Mouse (Mus musculus): ENCODE measurements around the gene Gm340.

Gene Gm340

DNA sequence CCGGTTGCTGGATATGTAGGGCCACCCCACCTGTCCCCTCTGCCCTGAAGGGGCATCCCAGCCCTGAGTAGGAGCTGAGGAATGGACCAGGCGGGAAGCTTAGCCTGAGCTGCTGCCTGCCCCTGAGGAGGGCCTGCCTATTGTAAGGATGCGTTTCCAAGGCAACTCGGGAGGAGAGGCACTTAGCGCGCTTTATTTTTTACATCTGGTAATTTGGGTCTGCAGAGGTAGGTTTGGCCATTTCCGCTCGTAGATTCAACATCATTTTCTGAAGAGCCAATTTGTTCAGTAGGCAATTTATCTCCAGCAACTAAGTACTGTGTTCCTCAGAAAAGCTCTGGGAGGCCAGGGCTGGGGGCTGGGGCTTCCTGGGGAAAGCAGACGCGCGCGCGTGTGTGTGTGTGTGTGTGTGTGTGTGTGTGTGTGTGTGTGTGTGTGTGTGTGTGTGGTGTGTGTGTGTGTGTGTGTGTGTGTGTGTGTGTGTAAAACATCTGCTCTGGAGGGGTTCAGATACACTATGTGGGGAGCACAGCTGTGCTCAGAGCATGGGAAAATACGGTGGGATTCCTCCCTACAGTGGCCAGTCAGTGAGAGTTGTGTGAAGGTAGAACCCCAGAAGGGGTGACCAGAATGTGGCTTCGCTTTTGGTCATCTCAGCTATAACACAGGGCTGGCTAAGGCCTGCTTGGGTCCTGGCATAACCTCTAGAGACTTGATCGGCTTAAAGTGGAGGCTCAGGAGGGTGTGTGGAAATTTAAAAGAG lies 31.3 kb downstream of the Gm340 start:
- no peak for DNase-seq (ENCODE audit: low spot score in 2 of 2)

DNA sequence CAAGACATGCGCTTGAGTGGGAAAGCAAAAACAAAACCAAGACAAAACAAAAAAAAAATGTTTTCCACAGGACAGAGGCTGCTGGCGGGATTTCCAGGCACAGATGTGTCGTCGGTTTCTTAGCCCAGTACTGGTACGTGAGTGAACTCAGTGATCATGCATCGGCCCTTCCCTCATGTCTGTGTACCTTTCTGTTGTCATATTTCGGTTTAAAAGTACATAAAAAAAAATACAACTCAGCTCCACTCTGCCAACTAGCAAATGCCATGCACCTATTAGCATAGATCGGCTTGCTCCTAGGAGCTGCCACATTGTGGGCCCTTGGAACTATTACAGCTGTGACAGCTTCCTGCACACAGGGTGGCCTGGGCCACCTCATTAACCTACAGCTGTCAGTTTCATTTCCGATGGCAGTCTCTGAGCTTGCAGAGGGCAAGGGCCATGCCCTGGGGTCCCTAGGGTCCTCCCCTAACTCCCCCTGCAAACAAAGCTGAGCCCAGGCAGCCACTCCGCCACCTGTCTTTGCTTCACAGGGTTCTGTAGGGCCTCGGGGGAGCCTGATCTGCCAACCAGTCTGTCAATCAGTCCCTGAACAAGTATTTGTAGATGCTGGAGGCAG lies 33.5 kb downstream of the Gm340 start:
- DNase-seq (ENCODE audit: low spot score in 2 of 2): no peak

DNA sequence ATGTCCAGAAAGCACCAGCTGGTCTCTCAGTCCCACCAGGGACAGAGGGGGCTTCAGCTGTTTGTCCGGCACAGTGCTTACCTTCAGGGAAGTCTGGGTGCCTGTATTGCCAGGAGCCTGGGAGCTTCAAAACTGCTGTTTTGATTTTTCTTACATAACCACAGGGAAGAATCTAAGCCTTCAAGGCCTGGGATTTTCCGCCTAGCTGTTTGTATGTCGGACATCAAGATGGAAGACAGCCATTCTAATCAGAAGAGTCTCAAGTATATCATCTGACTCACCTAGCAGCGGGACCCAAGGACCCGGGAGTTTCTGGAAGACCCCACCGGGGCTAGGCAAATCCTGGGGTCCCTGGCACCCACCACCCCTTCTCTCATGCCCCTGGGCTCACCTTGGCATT lies 34.1 kb downstream of the Gm340 start:
- no peak for DNase-seq (ENCODE audit: low spot score in 2 of 2)

DNA sequence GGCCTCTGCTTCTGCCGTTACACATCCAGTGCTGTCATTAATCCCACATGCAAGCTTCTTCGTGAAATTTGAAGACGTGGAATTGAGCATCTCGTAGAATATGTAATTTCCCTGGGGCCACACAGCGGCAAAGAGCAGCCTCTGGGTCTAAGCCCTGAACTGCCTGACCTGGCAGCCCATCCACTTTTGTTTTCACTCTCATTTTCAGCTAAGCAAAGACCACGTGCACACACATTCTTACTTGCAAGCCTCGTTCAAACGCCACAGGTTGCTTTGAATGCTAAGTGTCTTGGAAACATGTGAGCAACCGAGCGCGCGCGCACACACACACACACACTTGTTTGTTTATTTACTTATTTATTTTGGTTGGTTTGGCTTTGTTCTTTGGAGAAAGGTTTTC lies 34.9 kb downstream of the Gm340 start:
- no peak for DNase-seq (ENCODE audit: low spot score in 2 of 2)

DNA sequence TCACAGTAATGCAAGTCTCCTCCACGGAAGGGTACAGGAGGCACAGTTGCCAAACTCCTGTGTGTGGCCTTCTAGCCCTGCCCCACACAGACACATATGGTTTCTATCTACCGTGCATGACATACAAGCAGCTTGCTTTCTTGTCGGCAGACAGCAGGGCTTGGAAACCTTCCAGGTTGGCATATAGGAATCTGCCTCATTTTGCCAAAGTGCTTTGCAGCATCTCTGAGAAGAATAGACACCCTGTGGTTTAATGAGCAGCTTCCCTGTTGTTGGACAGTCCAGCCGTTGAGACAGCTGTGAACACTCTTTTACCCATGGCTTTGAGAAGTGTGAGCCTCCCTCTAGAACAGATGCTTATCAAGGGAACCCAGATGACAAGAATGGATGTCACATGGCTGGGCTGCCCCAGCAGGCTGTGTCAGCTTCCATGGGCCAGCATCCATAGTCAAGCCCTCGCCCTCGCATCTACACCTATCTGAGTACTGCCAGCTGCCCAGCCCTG lies 36.0 kb downstream of the Gm340 start:
- no peak for DNase-seq (ENCODE audit: low spot score in 2 of 2)

DNA sequence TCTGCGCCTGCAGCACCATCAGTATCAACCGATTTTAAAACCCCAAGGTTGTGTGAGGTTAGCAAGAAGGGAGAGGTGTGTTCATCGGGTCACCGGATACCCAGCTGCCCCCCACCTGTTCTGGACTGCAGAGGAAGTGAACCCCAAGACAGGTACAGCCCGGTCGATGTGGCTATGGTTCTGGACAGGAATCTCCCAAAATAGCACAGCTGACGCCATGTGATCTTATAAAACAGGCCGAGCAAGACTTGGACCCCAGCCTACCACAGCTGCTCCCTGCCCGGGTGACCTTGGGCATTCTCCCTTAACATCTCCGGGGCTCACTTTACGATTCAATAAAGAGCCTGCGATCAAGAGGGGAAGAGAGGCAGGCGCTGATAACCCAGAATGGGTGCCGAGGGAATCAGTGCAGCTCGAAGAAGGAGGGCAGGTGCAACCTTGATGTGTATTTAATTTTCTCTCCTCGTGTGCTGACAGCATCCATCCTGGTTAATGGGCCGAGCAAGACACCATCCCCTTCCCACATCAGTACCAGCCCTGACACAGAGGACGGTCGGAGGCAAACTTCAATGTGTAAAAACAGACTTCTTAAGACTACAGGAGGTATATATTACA lies 36.7 kb downstream of the Gm340 start:
- no peak for DNase-seq (ENCODE audit: low spot score in 2 of 2)

DNA sequence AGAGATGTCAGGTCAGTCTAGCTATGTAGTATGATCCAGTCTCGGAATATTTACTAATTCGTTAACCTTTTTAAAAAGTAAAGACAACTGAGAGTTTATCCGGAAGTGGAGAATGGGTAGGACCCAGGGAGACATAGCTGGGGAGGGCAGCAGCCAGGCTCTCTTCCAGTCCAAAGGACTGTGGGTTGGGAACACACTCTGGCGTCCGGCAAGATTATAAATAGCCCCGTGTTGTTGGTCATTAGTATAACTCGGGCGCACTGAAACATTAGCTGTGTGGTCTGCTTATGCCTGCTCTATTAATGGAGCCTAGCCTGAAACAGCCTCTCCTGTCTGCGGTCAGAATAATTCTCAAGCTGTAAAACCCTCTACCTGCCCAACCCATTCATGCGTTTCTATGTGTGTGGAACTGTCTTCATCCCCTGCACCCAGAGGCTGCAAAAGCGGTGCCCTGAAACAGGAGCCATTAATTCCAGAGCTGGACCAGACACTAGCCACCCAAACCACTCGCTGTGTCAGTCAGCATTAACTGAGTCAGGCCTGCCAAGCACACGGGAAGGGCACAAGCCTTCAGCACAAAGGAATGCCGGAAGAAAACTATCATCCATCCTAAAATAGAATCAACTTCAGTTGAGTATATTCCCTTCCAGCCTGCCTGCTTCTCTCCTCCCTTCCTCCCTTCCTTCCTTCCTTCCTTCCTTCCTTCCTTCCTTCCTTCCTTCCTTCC lies 38.4 kb downstream of the Gm340 start:
- no peak for DNase-seq (ENCODE audit: low spot score in 2 of 2)

DNA sequence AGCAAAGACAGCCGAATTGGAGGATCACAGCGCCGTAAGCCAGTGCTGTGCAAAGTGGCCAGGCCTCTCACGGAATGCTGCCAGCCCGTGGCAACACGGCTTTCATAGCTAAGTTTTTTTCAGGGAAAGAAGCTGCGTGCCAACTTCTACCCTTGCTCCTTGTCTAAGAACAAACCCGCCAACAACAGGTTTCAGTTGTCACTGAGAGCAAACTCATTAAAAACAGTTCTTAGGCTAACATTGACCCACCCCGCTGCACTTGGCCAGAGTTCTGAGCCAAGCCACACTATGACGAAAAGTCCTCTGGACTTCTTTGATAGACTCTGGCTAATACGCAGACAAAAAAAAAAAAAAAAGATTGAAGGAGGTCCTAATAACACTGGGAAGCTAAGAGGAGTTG lies 46.8 kb downstream of the Gm340 start:
- no peak for DNase-seq (ENCODE audit: low spot score in 2 of 2)

DNA sequence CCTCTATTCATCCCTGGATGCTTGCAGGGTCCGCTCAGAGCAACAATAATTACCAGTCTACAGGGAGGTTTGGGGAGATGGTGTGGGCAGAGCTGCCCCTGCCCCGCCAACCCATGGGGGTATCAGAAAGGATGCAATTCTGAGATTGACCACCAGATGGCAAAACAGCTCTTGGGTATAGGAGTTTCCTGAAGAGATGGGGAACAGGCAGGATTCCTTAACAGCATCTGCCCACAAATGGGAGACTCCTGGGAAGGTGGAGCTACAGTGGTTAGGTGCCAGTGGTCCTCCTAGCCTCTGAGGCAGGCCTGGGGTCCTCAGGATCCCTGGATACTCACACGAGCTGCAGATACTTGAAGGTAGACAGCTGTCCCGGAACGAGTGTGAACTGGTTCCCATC lies 47.4 kb downstream of the Gm340 start:
- peak; percentile 28 to 47 for DNase-seq (ENCODE audit: low spot score in 2 of 2)

DNA sequence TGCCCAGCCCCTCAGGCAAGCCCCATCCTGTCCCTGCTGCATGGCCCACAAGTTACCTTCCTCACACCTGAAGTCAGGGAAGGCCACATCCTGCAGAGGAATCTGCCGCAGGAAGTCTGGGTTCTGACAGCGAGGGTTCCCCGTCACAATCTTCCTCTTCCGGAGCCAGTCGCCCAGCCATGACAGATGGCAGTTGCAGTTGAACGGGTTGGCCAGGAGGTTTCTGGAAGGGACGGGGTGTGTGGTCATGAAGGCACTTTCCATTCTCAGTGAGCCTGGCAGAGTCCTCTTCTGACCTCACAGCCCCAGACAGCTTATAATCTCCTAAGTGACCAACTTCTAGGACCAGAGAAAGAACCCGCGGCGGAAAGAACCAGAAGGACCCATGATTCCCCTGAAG lies 51.9 kb downstream of the Gm340 start:
- DNase-seq (ENCODE audit: low spot score in 2 of 2): no peak

DNA sequence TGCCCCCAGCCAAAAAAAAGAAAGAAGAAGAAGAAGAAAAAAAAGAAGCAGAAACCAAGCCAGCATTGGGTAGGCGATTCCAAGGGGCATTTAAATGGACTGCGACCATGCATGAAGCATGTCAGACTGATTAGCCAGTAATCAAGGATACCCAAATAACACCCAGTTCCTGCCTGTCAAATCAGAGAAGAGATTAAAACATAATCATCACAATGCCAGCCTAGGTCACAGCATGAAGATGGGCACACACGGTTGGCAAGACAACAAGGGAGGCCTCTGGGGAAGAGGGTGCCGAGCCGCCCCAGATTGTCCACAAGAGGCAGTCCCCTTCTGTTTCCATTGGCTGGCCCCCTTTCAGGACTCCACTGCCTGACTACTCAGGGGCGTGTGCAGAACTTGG lies 52.8 kb downstream of the Gm340 start:
- DNase-seq (ENCODE audit: low spot score in 2 of 2): no peak

All from frontal cortex, postnatal 25 days (tissue).